Mouse (Mus musculus) stomach, postnatal 0 days (tissue): ENCODE results near the gene Pa2g4. TPM values are rescaled to one million over a fixed set of nuclear protein-coding genes. Genes with fewer than 3 reads are reported as not detected.

ENCODE experiments used
- ATAC-seq: fragments of 200-750 bp; cut with Nextera tagmentation; 2 replicates; pipeline ENCODE4 v1.8.0; 2017; ENCODE audit not compliant: low FRiP score, low TSS enrichment
- DNase-seq: peaks from one replicate; pipeline ENCODE4 v3.0.0-alpha.2; 2016; ENCODE audit warnings: low spot score
- H3K27ac ChIP-seq: fragments of 300-500 bp; sonication (generic); replicated peaks from 2 replicates; pipeline ENCODE4 v1.5.1; 2014; ENCODE audit warnings: mild to moderate bottlenecking, control low read depth
- H3K27me3 ChIP-seq: fragments of 300-500 bp; sonication (generic); 2 replicates; pipeline ENCODE4 v1.6.1; 2014; ENCODE audit warnings: low read length; ENCODE audit not compliant: control insufficient read depth, insufficient read depth
- H3K36me3 ChIP-seq: fragments of 300-500 bp; sonication (generic); 2 replicates; pipeline ENCODE4 v1.6.1; 2014; ENCODE audit warnings: low read length, mixed read lengths; ENCODE audit not compliant: control insufficient read depth, insufficient read depth
- H3K4me1 ChIP-seq: fragments of 300-500 bp; sonication (generic); replicated peaks from 2 replicates; pipeline ENCODE4 v1.6.1; 2014; ENCODE audit warnings: antibody characterized with exemption; ENCODE audit not compliant: control insufficient read depth, insufficient read depth
- H3K4me2 ChIP-seq: fragments of 300-500 bp; sonication (generic); replicated peaks from 2 replicates; pipeline ENCODE4 v1.6.1; 2014; ENCODE audit warnings: low read depth, mild to moderate bottlenecking, control low read depth, moderate library complexity
- H3K4me3 ChIP-seq: fragments of 300-500 bp; sonication (generic); 2 replicates; pipeline ENCODE4 v1.5.1; 2014; ENCODE audit warnings: low read depth, low read length, control low read depth
- H3K9ac ChIP-seq: fragments of 300-500 bp; sonication (generic); 2 replicates; pipeline ENCODE4 v1.6.1; 2014; ENCODE audit warnings: mild to moderate bottlenecking, low read length, control low read depth, mixed read lengths
- H3K9me3 ChIP-seq: fragments of 300-500 bp; sonication (generic); 2 replicates; pipeline ENCODE4 v1.6.1; 2016; ENCODE audit warnings: low read length; ENCODE audit not compliant: control insufficient read depth
- CTCF ChIP-seq: IDR thresholded peaks from 2 replicates; pipeline ENCODE4 v1.5.1; 2016; ENCODE audit warnings: antibody characterized with exemption, low read depth, mild to moderate bottlenecking, moderate library complexity
- EP300 ChIP-seq: optimal IDR thresholded peaks from 2 replicates; pipeline ENCODE3; 2016; ENCODE audit warnings: antibody characterized with exemption
- WGBS: fragments of 180-500 bp; shearing (Covaris S2); extraction: QIAGEN DNeasy Blood & Tissue Kit; methylation state at CpG from one replicate; pipeline ENCODE4 v1.1.7; 2014; 5-methylcytosine and 5-hydroxymethylcytosine counted together
- polyA plus RNA-seq: library from polyadenylated mRNA; unstranded; fragments of >200 nt; fragmentation: Nextera tagmentation; extraction: Ambion mirVana; gene quantifications from 2 replicates; pipeline ENCODE4 v1.2.1, GENCODE M21; 2015

Pa2g4 gene
- polyA plus RNA-seq, 1 experiment from 2014 or later: 135 TPM

GRCm38 (mm10) chr10:128545570-128545898 is 20.3 kb downstream of the Pa2g4 start:
- peak overlapping the region; percentile 49; the same call in 1 of the 2 replicates for H3K27ac ChIP-seq
- DNase-seq (no peak), ATAC-seq (no peak)
- no peaks in the 10 kb centered on the region for H3K9me3 ChIP-seq
- WGBS: 80% methylated on average over 3 of the region's 3 CpGs
- no peaks in the 10 kb centered on the region for H3K27me3 ChIP-seq
- H3K36me3 ChIP-seq: peaks cover 13% of the 10 kb centered on the region; the same call in 1 of the 2 replicates
- H3K4me3 ChIP-seq: no peak overlapping the region
- H3K4me2 ChIP-seq: no peak overlapping the region
- no peak overlapping the region for H3K9ac ChIP-seq
- TF ChIP-seq CTCF: no peak
- no peak for TF ChIP-seq EP300
- no peaks in the 10 kb centered on the region for H3K4me1 ChIP-seq

DNA sequence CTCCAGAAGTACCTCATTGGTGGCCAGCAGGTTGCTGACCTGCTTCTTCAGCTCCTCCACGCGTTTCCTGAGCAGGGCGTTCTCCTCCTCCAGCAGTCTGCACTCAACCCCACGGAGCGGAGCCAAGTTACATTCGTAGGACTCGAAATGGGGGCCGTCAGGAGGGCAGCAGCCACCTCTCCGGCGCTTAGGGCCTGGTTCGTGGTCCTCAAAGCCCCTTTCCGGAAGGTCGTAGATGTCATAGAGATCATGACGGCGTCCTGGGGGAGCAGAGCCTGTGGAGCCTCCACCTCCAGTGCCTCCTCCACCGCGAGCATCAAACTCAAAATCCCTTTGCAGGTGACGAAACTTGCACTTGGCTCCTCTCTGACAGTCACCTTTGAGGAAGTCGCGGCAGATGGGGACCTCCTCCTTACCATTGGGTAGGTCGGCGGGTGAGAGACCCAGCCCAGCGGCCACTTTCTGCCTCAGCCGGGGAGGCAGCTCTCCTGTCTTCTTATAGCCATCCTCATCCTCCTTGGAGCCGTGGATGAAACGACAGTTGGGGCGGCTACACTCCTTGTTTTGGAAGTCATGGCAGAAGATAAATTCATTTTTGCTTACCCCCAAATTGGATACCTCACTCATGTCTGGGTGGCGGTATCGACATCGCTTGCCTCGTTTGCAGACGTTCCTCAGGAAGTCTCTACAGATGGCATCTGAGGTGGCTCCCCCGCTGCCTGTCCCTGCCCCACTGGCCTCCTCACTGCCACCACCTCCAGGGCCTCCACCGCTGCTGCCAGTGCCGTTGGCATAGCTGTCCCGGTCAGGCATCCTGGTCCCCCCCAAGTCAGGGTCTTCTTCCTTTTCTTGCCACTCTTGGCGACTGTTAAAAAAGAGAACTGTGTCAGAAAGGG is 20.9 kb downstream of the Pa2g4 start:
- no peaks in the 10 kb centered on the region for H3K27me3 ChIP-seq
- H3K9ac ChIP-seq: no peak overlapping the region
- H3K4me3 ChIP-seq: no peak overlapping the region
- no peaks in the 10 kb centered on the region for H3K4me1 ChIP-seq
- TF ChIP-seq CTCF (no peak), EP300 (no peak)
- DNase-seq: no peak
- no peak for ATAC-seq
- WGBS: 95% methylated on average over 37 of the region's 37 CpGs
- no peak overlapping the region for H3K4me2 ChIP-seq
- H3K27ac ChIP-seq: peak overlapping the region; percentile 49; the same call in 1 of the 2 replicates
- H3K36me3 ChIP-seq: peaks cover 13% of the 10 kb centered on the region; the same call in 1 of the 2 replicates
- H3K9me3 ChIP-seq: no peaks in the 10 kb centered on the region

- no peaks in the 10 kb centered on the region for H3K4me1 ChIP-seq
- 94% methylated on average over 15 of the region's 15 CpGs for WGBS
- no peak overlapping the region for H3K9ac ChIP-seq
- H3K4me3 ChIP-seq: no peak overlapping the region
- H3K36me3 ChIP-seq: peaks cover 13% of the 10 kb centered on the region; the same call in 1 of the 2 replicates
- ATAC-seq (no peak), DNase-seq (no peak)
- H3K27me3 ChIP-seq: no peaks in the 10 kb centered on the region
- no peak overlapping the region for H3K4me2 ChIP-seq
- no peak overlapping the region for H3K27ac ChIP-seq
- no peak for TF ChIP-seq CTCF
- no peak for TF ChIP-seq EP300
- H3K9me3 ChIP-seq: no peaks in the 10 kb centered on the region
Measured at GRCm38 (mm10) chr10:128544151-128544657, 21.6 kb downstream of the Pa2g4 start.

DNA sequence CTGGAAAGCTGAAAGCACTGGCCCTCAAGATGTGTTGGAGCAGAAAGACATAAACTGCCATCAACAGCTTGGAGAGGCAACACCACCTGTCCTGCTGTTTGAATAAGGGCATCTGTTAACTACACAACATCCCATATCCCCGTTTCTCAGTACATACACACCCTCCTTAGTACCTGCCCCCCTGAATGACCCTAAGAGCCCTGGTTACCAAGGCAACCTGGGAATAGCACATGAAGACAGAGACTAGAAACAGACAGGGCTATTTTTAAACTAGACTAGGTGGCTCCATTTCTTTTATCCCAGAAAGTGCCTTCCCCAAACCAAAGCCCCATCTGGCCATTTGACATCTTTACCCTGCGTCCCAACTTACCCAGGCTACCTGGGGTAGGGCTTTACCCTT is 22.7 kb downstream of the Pa2g4 start:
- Histone ChIP-seq H3K4me2 (no peak overlapping the region), H3K27ac (no peak overlapping the region), H3K9me3 (no peaks in the 10 kb centered on the region), H3K9ac (no peak overlapping the region), H3K27me3 (no peaks in the 10 kb centered on the region), H3K4me1 (no peaks in the 10 kb centered on the region), H3K4me3 (no peak overlapping the region), H3K36me3 (peaks cover 13% of the 10 kb centered on the region; the same call in 1 of the 2 replicates)
- ATAC-seq (no peak), DNase-seq (no peak)
- no peak for TF ChIP-seq EP300
- no peak for TF ChIP-seq CTCF
- 45% methylated on average over 2 of the region's 2 CpGs for WGBS

DNA sequence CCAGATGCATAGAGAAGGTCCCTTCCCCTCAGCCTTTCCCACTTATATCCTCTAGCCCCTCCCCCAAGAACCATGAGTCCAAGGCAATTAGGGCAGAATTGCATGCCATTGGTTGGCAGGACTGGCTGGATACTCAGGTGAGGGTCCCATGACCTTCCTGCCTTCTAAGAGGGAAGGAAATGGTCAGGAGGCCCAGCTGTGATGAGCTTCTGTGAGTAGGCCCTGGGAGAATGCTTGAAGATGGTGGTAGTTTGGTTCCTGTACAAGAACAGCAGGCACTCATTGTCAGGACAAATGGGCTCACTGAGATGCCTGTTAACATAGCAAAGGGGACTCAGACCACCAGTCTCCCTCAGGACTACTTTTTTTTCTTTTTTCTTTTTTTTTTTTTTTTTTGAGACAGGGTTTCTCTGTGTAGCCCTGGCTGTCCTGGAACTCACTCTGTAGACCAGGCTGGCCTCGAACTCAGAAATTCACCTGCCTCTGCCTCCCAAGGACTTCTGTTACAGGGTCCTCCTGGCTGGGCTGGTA is 27.4 kb downstream of the Pa2g4 start:
- H3K36me3 ChIP-seq: peaks cover 3% of the 10 kb centered on the region; the same call in 1 of the 2 replicates
- no peaks in the 10 kb centered on the region for H3K27me3 ChIP-seq
- no peak for TF ChIP-seq CTCF
- no peak overlapping the region for H3K4me2 ChIP-seq
- H3K27ac ChIP-seq: no peak overlapping the region
- H3K9me3 ChIP-seq: no peaks in the 10 kb centered on the region
- H3K9ac ChIP-seq: no peak overlapping the region
- no peaks in the 10 kb centered on the region for H3K4me1 ChIP-seq
- H3K4me3 ChIP-seq: no peak overlapping the region
- DNase-seq (no peak), ATAC-seq (no peak)
- 91% methylated on average over 1 of the region's 1 CpGs for WGBS
